Mouse (Mus musculus) cerebellum, postnatal 36 days (tissue): ENCODE data around the gene Cfap43.
A peak's percentile ranks its signal among the peaks of the same experiment; 100 is the strongest.

Source experiments
- DNase-seq, 2 experiments: peaks; one replicate each; pipeline ENCODE4 v3.0.0; 2021 to 2022; ENCODE audit warnings: mixed read lengths in 2 of 2

Cfap43 gene

GRCm38 (mm10) chr19:47780972-47781371 lies 138.1 kb downstream of the Cfap43 start:
- DNase-seq = no peak

- DNase-seq = no peak
Measured at GRCm38 (mm10) chr19:47780145-47780544, 138.9 kb downstream of the Cfap43 start.

GRCm38 (mm10) chr19:47777847-47778246 lies 141.2 kb downstream of the Cfap43 start:
- DNase-seq = no peak

- DNase-seq = no peak
Measured at GRCm38 (mm10) chr19:47755625-47756024, 163.5 kb downstream of the Cfap43 start.

GRCm38 (mm10) chr19:47754931-47755330 lies 164.2 kb downstream of the Cfap43 start:
- no peak for DNase-seq

GRCm38 (mm10) chr19:47753921-47754320 lies 165.2 kb downstream of the Cfap43 start:
- DNase-seq = no peak

- no peak for DNase-seq
Measured at GRCm38 (mm10) chr19:47752456-47752855, 166.6 kb downstream of the Cfap43 start.

- no peak for DNase-seq
Measured at GRCm38 (mm10) chr19:47750391-47750790, 168.7 kb downstream of the Cfap43 start.

- DNase-seq = no peak
Measured at GRCm38 (mm10) chr19:47748950-47749349, 170.1 kb downstream of the Cfap43 start.

GRCm38 (mm10) chr19:47747072-47747471 lies 172.0 kb downstream of the Cfap43 start:
- no peak for DNase-seq

GRCm38 (mm10) chr19:47731931-47732330 lies 187.2 kb downstream of the Cfap43 start:
- DNase-seq = peak; percentile 62 to 72

GRCm38 (mm10) chr19:47731071-47731881 lies 187.8 kb downstream of the Cfap43 start, which contains the start of gene Sfr1:
TSS of gene Sfr1 (plus strand) at chr19:47731682.
- peak; percentile 98 to 100 for DNase-seq

- peak in 1 of 2 experiments; percentile 27 for DNase-seq
Measured at GRCm38 (mm10) chr19:47730691-47731070, 188.4 kb downstream of the Cfap43 start.

- no peak for DNase-seq
Measured at GRCm38 (mm10) chr19:47725643-47726140, 193.4 kb downstream of the Cfap43 start.

GRCm38 (mm10) chr19:47724903-47725302 lies 194.2 kb downstream of the Cfap43 start:
- no peak for DNase-seq

- no peak for DNase-seq
Measured at GRCm38 (mm10) chr19:47722471-47722870, 196.6 kb downstream of the Cfap43 start.

- no peak for DNase-seq
Measured at GRCm38 (mm10) chr19:47719147-47719546, 199.9 kb downstream of the Cfap43 start.

GRCm38 (mm10) chr19:47716144-47716543 lies 202.9 kb downstream of the Cfap43 start:
- no peak for DNase-seq

GRCm38 (mm10) chr19:47713457-47713856 lies 205.6 kb downstream of the Cfap43 start:
- no peak for DNase-seq

GRCm38 (mm10) chr19:47710376-47710775 lies 208.7 kb downstream of the Cfap43 start:
- no peak for DNase-seq

- no peak for DNase-seq
Measured at GRCm38 (mm10) chr19:47705772-47706309, 213.2 kb downstream of the Cfap43 start.

GRCm38 (mm10) chr19:47705080-47705771 lies 213.9 kb downstream of the Cfap43 start:
- DNase-seq = no peak

- DNase-seq = no peak
Measured at GRCm38 (mm10) chr19:47700509-47700908, 218.6 kb downstream of the Cfap43 start.

- DNase-seq = no peak
Measured at GRCm38 (mm10) chr19:47699743-47700142, 219.3 kb downstream of the Cfap43 start.
